Mouse (Mus musculus): ENCODE measurements at regions not wholly inside any gene's neighbourhood (a gene's known extent, or its start where the extent isn't known, plus 50 kb on each side); places are given as distances from the start of the nearest gene placed in this dataset.

GRCm38 (mm10) chr2:128334757-128335500 is 209.1 kb downstream of the Bcl2l11 start:
- DNase-seq (ENCODE audit: low spot score) = no peak

GRCm38 (mm10) chr2:128337192-128337591 is 211.4 kb downstream of the Bcl2l11 start:
- peak; percentile 49 for DNase-seq (ENCODE audit: low spot score)

GRCm38 (mm10) chr2:128337791-128338190 is 212.0 kb downstream of the Bcl2l11 start:
- DNase-seq (ENCODE audit: low spot score) = no peak

DNA sequence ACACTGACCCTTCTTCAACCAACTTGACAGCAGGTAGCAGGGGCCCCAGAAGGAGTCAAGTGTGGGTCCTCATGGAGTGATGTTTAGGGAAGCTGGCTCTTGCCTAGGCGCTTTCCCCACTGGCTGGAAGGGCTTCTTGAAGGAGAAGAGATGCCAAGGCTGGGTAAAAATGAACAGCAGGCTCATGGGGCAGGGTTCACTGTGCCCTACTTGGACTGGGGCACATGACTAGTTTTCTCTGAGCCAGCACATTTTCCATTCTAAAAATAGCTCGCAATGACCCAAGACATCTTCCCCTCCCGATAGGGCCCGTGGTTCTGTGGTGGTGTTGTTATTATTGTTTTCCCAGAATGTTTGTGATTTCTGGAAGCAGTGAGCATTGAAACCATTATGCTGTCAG is 212.6 kb downstream of the Bcl2l11 start:
- DNase-seq (ENCODE audit: low spot score) = peak; percentile 36

- no peak for DNase-seq (ENCODE audit: low spot score)
Measured at GRCm38 (mm10) chr2:128339061-128339642, 213.3 kb downstream of the Bcl2l11 start.

- peak; percentile 43 for DNase-seq (ENCODE audit: low spot score)
Measured at GRCm38 (mm10) chr2:128339643-128340487, 214.0 kb downstream of the Bcl2l11 start.

DNA sequence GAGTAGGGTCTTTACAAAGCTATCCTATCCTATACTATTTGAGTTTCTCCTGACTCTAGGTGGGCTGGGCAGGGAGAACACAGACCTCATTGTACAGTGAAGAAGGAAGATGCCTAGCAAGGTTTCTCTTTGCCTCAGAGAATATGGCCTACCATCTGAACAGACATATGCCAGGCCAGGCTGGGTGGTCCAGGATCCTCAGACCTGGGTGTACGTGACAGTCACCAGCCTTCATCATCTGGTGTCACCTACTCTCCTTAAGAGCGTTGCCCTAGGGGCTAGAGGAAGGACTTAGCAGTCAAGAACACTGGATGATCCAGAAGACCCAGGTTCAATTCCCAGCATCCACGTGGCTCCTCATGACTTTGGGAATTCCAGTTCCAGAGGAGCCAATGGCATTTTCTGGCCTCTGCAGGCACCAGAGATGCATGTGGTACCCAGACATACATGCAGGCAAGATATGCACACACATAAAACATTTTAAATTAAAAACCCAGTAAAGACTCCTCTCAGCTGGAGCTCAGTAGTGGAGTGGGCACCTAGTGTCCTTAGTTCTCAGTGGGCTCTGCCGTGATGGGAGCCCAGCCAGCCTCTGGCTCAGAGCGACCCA is 214.9 kb downstream of the Bcl2l11 start:
- no peak for DNase-seq (ENCODE audit: low spot score)

DNA sequence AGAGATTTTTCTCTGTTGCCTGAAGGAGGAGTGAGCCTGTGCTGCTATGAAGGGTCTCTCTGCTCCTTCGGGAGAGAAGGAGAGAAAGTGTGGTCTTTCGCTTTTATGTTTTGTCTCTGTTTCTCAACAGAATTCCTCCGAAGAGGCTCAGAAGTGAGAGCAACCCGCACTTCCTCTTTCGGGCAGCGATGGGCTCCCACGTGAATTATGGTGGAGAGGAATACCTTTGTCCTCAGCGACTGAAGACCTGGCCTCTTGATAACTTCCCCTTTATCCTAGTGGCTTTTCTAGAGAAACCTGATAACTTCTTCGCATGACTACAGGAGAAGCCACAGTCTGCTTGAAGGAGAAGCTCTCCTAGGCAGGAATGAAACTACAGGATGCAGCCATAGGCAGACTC is 216.4 kb downstream of the Bcl2l11 start:
- peak; percentile 36 for DNase-seq (ENCODE audit: low spot score)

DNA sequence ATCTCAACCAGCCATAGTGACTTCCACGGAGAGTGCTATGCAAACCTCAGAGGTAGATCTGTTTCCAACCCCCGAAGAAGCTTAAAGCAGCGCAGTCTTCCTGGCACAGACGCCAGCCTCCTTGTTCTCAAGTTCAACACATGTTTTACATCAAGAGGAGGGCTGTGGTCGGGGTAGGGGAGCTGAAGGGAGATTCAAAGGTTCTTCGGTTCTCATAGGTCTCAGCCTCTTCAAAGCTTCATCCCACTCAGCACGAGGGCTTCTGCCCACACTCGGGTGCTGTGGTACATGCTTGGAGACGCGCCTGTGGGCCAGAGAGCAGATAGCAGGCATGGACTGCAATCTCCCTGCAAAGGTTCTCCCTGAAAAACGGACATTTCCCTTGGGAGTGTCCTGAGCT is 219.7 kb downstream of the Bcl2l11 start:
- DNase-seq (ENCODE audit: low spot score) = no peak

GRCm38 (mm10) chr2:128348556-128348955 is 222.7 kb downstream of the Bcl2l11 start:
- no peak for DNase-seq (ENCODE audit: low spot score)

DNA sequence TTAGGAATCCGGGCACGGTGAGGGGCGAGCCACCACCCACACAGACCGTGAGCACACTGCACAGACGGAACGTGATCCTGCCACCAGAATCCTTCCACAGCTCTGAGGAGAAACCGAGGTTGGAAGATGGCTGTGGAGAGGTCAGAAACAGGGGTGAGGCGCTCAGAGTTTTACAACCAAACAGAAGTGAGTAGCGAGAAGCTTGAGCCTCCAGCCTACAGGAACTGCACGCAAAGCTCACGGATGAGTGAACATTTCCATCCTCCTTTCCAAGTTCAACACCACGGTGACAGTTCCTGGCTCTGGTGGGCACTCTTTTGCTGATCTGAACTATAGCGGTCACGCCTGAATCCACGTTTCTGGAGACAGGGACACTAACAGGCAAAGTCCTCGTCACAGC is 225.6 kb downstream of the Bcl2l11 start:
- no peak for DNase-seq (ENCODE audit: low spot score)

DNA sequence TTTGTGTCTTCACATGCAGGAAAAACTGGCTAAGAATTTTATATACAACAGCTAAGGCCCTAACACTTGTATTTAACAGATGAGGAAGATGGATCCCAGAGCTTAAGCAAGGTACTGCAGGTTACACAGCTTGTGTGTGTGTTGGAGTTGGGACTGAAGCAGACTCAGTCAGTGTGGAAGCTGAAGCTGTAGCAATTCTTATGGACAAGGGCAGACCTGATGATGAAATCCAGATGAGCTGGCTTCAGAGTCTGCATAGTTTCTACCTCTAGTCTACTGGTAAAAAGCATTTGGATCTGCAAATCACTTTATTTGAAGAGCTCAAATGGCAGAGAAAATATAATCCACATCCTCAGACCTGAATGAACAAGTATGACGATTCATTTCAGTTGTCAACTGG is 226.7 kb downstream of the Bcl2l11 start:
- DNase-seq (ENCODE audit: low spot score) = no peak

GRCm38 (mm10) chr2:128353457-128353856 is 227.6 kb downstream of the Bcl2l11 start:
- DNase-seq (ENCODE audit: low spot score) = no peak

GRCm38 (mm10) chr2:128356326-128356725 is 230.5 kb downstream of the Bcl2l11 start:
- no peak for DNase-seq (ENCODE audit: low spot score)

GRCm38 (mm10) chr2:128359106-128359505 is 231.9 kb upstream of the Spdye4c start:
- no peak for DNase-seq (ENCODE audit: low spot score)

GRCm38 (mm10) chr2:128360517-128360916 is 230.5 kb upstream of the Spdye4c start:
- no peak for DNase-seq (ENCODE audit: low spot score)

DNA sequence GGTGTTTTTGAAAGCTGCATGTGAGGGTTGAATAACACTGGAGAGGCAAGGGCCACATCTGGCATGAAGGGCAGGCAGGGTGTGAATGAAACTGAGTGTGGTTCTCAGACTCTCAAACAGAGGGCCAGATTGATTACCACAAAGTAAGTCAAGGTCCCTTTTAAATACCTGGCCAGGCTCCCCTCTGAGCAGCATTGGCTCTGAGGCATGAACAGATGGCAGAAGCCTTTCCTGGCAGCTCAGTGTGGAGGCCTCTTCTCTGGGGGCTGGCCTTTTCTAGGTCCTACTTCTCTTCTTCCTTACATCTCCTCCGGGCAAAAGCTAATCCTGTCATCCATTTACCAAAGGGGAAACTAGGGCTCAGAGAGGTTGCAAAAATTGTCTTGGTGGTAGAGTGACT is 229.6 kb upstream of the Spdye4c start:
- no peak for DNase-seq (ENCODE audit: low spot score)

DNA sequence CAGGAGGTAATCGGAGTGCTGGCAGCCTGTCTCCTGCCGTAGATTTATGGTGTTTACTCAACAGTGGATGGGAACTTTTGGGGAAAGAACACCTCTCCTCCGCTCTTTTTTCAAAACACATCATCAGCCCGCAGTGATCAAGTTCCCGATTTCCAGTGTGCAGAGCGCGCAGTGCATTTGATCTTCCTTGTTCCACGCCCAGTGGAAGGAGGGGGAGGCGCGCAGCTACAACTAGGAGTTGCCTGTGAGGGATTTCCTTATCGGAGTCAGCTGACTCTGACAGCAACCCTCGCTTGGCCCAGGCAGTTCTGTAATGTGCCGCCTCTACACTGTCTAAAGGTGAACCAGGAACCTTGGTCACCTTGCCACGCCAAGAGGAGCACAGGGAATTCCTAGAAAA is 226.8 kb upstream of the Spdye4c start:
- DNase-seq (ENCODE audit: low spot score) = peak; percentile 72

DNA sequence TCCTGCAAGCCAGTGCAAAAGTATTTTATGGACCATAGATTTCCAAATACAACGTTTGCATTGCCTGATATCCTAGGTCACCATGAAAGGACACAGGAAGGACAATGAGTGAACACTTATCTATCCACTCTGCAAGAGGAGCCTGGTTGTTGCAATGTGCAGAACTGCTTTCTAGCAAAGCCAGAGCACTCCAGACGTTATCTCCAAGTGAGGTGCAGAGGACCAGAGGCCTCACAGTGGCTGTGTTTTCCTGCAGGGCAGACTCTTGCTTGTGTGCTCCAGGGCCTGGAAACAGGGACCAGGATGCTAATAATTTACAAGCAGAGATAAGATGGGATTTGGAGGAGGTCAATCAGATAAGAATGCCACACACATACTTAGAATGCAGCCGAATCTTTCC is 226.0 kb upstream of the Spdye4c start:
- DNase-seq (ENCODE audit: low spot score) = no peak

- DNase-seq (ENCODE audit: low spot score) = no peak
Measured at GRCm38 (mm10) chr2:128365775-128366174, 225.2 kb upstream of the Spdye4c start.

DNA sequence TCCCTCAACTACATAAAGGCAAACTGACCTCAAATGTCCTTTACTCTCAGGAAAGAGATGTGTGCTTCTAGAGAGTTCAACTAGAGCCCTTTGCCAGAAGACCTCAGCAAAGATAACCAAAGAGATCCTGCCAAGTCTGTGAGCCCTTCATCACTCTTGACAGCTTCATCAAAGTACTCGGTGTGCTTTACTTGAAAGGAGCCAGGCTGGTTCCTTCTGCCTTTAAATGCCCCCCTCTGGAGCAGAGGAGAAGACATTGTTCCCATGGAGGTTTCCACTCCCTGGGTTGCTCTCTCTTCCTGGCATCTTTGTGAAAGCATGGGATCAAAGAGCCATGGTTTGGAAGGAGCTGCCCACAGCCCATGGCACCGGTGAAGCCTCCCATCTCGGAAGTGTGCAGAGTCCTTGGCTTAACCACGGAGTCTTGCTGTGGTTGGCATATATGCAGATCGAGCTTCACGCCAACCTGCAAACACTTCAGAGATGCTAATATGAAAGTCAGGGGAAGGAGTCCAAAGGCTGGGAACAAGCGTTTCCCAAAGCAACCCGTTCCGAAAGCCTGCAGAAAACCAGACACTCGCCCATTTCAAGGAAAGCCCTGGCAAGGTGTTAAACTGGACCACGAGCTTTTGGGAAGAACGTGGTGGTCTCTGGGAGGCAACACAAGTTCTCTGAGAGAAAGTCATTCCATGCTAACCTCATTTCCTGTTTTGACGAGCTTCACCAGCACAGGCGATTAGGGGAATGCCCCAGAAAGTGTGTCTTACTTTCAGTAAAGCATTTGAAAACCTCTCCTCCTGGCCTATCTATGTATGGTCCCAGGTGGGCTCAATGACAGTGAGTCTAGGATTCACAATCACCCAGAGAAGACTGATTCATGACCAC is 223.5 kb upstream of the Spdye4c start:
- peak; percentile 46 for DNase-seq (ENCODE audit: low spot score)
